Mouse (Mus musculus) adrenal gland, adult 18-20 months (tissue): ENCODE measurements around the gene Ttc39b. TPM values are rescaled to one million over a fixed set of nuclear protein-coding genes. Genes with fewer than 3 reads are reported as not detected.
A peak's percentile ranks its signal among the peaks of the same experiment; 100 is the strongest.

Source experiments
- DNase-seq, 2 experiments: peaks; one replicate each; pipeline ENCODE4 v3.0.0; 2021 to 2022; ENCODE audit warnings: low spot score in 2 of 2
- total RNA-seq, 2 experiments: library from RNA; stranded (reverse); gene quantifications; 1 replicate in 1 of 2; 2 replicates in 1 of 2; pipeline ENCODE4 v1.2.3; 2021

The Ttc39b gene
- total RNA-seq, 2 experiments from 2014 or later, result 16.4 to 18.3 TPM

- DNase-seq, result no peak
Observed at GRCm38 (mm10) chr4:83318758-83319157, 5.3 kb downstream of the Ttc39b start.

GRCm38 (mm10) chr4:83317826-83318348 lies 6.2 kb downstream of the Ttc39b start:
- DNase-seq, result no peak

DNA sequence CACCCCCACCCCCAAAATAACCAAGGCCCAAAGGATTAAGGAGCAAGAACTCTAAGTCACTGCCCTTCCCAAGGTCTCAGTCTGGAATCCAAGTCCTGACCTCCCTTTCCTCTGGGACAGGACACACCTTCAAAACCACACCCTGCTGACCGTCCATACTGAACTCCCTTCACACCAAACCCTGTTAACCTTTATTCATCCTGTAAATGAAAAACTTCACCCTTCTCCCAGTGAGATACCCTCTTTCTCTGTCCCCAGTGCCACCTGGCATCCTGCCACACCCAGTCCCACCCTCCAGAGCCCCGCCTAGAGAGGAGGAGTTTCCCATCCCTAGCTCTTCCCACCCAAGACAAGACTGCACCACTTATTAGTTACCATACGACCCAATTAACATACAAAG lies 7.3 kb downstream of the Ttc39b start:
- no peak for DNase-seq

- no peak for DNase-seq
Observed at GRCm38 (mm10) chr4:83315930-83316329, 8.1 kb downstream of the Ttc39b start.

DNA sequence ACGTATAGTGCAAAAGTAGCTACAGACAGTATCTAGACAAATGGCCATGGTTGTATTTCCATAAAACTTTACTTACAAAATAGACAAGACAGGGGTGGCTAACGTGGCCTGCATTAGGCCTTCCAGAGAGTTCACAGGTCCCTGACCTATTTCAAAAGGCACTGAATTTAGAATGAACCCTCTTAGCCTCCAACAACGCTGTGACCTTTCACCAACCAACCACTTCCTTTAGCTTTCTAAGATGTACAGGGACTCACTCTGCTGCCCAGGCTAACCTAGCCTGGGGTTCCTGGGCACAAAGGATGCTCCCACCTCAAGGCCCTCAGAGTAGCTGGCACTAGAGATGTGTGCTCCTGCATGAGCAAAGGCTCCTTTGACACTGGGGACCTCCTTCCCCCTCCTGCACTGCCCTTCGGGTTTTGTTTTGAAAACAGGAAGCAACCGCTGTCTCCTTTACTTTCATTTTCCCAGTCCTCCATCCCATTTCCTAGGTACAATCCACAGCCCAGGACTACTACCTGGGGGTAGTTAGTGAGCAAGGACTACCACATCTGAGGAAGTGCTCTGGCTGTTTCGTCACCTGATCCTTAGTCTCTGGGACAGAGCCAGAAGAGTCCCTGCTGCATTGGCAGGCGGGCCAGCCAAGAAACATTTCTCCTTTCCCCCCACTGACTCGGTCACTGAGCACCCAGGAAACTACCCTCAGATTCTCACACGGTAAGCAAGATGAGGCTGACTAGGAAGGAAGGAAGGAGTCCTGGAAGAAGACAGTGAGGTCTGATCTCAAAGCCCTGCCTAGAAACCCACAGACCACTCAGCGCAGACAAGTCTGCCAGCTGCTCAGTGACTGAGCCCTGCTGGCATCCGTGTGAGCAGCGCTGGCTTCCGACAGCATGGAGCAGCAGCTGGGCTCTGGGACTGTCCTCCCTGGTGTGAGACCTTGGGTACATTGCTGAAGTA lies 8.9 kb downstream of the Ttc39b start:
- DNase-seq, result peak; percentile 31 to 36

DNA sequence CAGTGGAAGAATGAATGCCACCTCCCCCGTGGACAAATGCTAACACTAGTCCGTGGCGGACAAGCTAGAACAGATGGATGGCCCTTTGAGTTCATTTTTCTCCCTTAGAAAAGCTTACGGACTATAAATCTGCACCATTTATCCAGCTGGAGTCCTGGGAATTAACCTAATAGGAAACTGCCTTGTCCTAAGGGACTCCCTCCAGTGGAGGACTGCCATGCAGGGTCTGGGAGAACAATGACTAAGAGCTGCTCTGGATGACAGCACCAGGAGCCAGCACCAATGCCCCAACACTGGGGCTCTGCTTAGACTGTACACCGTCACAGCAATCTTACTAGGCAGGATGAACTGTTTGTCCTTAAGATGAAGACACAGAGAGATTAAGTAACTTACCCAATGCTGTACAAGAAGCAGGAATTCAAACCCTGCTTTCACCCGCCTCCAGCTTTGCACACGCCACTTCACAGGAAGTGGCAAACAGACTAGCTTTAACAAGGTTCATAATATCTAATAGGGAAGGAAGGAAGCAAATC lies 9.7 kb downstream of the Ttc39b start:
- DNase-seq, result no peak

DNA sequence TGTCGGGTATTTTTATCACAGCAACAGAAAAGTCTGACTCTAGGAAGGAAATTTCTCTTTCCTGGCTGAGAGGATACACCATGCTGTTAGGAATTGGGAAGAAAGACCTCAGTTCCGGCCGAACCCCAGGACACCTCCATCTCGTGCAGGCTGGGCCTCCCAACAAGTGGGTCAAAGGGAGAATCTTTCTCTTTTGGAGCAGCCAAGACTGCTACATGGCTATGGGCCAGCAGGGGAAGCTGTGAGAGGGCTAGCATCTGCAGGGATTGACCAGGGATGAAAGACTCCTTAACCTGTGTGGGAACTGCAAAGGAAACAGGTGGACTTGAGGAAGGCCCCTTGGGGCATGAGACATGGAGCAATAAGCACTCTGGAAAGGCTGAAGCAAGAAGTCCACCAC lies 11.7 kb downstream of the Ttc39b start:
- DNase-seq, result no peak

DNA sequence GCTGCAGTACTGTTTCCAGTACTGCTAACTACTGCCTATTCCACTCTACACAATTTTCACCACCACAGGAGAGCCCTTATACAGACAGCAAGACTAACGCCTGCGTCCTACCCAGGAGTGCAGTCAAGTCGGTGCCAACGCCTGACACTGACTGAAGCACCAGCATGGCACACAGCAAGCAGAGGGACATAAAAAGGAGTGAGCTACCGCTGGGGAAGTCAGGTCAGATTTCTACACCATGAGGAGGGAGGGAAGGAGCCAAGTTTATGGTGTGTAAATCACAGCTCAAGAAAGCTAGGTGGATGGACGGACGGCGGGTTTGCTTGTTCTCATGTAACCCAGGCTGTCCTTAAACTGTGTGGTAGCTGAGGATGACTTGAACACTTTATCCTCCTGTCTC lies 12.6 kb downstream of the Ttc39b start:
- no peak for DNase-seq

- DNase-seq, result no peak
Observed at GRCm38 (mm10) chr4:83310990-83311389, 13.1 kb downstream of the Ttc39b start.

DNA sequence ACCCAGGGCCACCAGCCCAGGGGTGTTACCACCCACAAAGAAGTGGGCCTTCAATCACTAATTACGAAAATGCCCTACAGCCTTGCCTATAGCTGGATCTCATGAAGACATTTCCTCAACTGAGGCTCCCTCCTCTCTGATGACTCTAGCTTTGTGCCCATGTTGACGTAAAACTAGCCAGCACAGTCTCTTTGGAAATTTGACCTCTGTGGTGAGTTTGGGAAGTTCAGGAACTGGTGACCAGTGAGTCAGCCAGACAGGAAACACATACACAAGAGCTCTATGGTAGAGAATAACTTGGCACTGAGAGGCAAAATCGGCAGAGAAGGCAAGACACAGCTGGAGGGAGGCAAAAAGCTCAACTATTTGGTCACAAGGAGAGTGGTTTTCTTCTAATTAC lies 15.1 kb downstream of the Ttc39b start:
- DNase-seq, result no peak

GRCm38 (mm10) chr4:83307686-83308469 lies 16.2 kb downstream of the Ttc39b start:
- DNase-seq, result peak in 1 of 2 experiments; percentile 48

DNA sequence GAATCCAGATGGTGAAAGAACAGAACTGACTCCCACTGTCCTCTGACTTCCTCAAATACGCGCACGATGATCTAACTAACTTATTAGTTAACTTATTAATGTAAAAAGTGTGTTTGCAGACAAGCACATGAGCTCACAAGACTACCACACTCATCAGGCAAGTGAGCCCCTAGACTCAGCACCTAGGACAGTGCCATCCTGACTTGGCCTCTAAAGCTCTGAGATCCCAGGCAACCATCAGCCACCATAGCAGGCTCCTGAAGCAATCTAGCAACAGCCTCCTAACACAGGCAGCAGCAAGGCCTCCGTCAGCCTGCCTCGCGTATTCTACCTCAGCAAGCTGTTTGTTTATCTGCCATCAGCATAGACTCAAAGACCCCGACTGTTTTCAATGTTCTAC lies 17.2 kb downstream of the Ttc39b start:
- DNase-seq, result no peak

- DNase-seq, result no peak
Observed at GRCm38 (mm10) chr4:83305099-83305498, 19.0 kb downstream of the Ttc39b start.

GRCm38 (mm10) chr4:83302887-83303827 lies 20.9 kb downstream of the Ttc39b start:
- DNase-seq, result peak; percentile 50 to 59

DNA sequence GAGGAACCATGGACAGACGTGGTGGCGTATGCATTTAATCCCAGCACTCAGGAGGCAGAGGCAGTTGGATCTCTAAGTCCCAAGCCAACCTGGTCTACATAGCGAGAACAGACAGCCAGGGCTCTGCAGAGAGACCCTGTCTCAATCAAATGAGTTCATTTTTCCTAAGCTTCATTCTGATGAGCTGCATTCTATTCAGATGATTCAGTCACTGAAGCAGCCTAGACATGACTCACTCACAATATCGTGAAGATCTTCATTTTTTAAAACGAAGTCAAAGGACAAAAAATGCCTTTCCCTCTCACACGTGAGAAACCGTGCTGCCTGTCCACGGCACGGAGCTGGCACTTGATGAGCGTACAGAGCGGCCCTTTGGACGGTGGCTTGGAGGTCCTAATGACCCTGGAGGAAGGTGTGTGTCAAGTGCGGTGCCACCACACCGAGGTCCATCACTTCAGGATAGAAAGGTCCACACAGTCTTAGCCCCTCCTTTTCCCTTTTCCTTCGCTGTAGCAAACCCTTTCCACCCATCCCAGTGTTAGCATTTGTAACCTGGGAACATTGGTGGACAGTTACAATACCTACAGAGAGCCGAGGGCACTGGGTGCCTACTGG lies 21.8 kb downstream of the Ttc39b start:
- DNase-seq, result no peak

DNA sequence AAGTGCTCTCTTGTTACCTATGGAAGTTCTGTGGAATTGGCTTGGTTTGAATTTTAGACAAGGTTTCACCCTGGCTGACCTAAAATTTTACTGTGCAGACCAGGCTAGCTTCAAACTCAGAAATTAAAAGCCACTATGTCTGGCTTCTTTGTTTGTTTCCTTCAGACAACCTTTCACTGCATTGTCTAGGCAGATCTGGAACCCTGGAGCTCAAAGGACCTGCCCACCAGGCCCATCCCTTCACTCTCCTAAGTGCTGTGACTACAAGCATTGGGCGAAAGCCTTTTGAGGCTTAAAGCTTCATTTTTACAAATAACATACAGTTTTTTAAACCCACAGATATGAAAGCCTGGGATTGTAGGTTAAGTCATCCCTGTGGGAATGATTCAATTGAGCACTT lies 22.3 kb downstream of the Ttc39b start:
- no peak for DNase-seq

DNA sequence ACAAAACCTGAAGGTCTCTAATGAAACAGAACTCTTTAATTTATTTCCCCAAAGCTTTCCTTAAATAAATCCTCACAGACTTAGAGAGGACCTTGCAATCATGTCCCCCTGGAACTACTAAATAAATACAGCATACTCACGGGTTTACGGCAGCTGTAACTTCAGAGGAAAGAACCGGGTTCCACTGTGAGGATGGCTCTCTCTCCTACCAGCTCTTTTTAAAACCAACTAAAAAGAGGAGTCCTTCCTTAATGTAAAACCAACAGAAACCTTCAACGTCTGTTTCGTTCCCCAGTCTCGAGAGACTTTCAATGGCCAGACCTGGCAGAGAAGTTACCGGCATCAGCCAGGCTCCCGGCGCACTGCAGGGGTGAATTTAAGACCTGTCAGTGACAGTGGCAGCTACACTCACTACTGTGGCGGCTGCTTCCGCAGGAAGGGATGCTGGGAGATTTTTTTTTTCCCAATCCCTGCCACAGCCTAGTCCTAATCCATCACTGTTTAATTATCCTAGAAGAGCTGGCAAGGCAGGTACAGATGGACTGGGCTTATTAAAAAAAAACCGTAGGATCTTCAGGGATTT lies 39.2 kb downstream of the Ttc39b start:
- DNase-seq, result peak in 1 of 2 experiments; percentile 8

DNA sequence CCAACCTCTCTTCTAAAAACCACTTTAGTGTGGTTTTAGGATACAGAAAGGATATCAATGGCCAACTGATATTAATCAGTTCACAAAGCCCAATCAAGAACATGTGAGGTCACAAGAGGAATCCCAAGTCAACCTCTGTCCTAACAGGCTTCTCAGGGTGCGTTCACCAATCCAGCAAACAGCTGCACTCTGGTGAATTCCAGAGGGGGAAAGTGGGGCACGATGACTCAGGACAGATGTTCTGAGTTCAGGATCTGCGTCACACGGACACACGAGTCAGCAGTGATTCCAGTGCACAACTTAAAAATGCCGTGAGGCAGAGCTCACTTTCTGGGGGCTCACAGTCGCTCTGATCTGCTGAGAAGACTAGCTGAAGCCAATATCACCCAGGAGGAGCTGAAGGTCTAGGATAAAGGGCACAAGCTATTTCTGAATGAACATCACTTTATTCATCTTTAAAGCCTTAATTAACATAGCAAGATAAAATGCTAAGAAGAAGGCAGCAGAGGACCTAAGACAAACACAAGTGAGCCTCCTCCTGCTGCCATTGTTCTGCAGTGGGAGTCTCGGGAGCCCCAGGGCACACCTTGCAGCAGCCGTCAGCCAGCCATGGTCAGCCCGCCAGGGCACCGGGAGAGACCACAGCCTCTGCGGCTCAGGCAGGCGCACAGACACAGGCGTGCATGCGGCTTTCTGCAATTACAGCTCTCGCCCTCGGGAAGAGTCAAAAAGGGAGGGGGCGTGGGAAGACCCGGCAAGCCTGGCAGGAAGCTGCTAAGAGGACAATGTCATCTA lies 39.9 kb downstream of the Ttc39b start:
- DNase-seq, result peak in 1 of 2 experiments; percentile 13

- no peak for DNase-seq
Observed at GRCm38 (mm10) chr4:83282424-83282823, 41.6 kb downstream of the Ttc39b start.
